Mouse (Mus musculus): ENCODE results near the gene Gm609. TPM values are rescaled to one million over a fixed set of nuclear protein-coding genes. Genes with fewer than 3 reads are reported as not detected.

Gene Gm609
- polyA plus RNA-seq, 1 experiment from 2014 or later, result not detected

GRCm38 (mm10) chr16:45371076-45371475 is 121.7 kb downstream of the Gm609 start:
- ATAC-seq (ENCODE audit: insufficient read depth, low FRiP score, low TSS enrichment) (no peak), DNase-seq (ENCODE audit: low spot score) (no peak)
- Histone ChIP-seq H3K4me3 (ENCODE audit: low read depth, low read length) (no peak overlapping the region), H3K27ac (ENCODE audit: low read depth, low read length) (no peak overlapping the region), H3K36me3 (ENCODE audit: control insufficient read depth, insufficient read depth, low read length) (no peaks in the 10 kb centered on the region), H3K4me1 (ENCODE audit: control insufficient read depth, insufficient read depth, low read length) (no peaks in the 10 kb centered on the region), H3K9ac (ENCODE audit: low read length) (no peak overlapping the region), H3K9me3 (ENCODE audit: control insufficient read depth, low read length) (no peaks in the 10 kb centered on the region), H3K27me3 (ENCODE audit: control insufficient read depth, insufficient read depth, low read length) (no peaks in the 10 kb centered on the region), H3K4me2 (ENCODE audit: low read depth) (no peak overlapping the region)
- WGBS, result 89% methylated on average over 1 of the region's 1 CpGs

- WGBS, result 79% methylated on average over 4 of the region's 4 CpGs
- H3K27ac ChIP-seq (ENCODE audit: low read depth, low read length), result no peak overlapping the region
- no peak overlapping the region for H3K4me3 ChIP-seq (ENCODE audit: low read depth, low read length)
- H3K9me3 ChIP-seq (ENCODE audit: control insufficient read depth, low read length), result no peaks in the 10 kb centered on the region
- H3K36me3 ChIP-seq (ENCODE audit: control insufficient read depth, insufficient read depth, low read length), result no peaks in the 10 kb centered on the region
- ATAC-seq (ENCODE audit: insufficient read depth, low FRiP score, low TSS enrichment) (no peak), DNase-seq (ENCODE audit: low spot score) (no peak)
- no peaks in the 10 kb centered on the region for H3K4me1 ChIP-seq (ENCODE audit: control insufficient read depth, insufficient read depth, low read length)
- no peak overlapping the region for H3K4me2 ChIP-seq (ENCODE audit: low read depth)
- no peak overlapping the region for H3K9ac ChIP-seq (ENCODE audit: low read length)
- H3K27me3 ChIP-seq (ENCODE audit: control insufficient read depth, insufficient read depth, low read length), result no peaks in the 10 kb centered on the region
These were observed 123.3 kb downstream of the Gm609 start for GRCm38 (mm10) chr16:45369285-45369965.

GRCm38 (mm10) chr16:45366111-45366510 is 126.7 kb downstream of the Gm609 start:
- 84% methylated on average over 7 of the region's 7 CpGs for WGBS
- Histone ChIP-seq H3K4me2 (ENCODE audit: low read depth) (no peak overlapping the region), H3K4me1 (ENCODE audit: control insufficient read depth, insufficient read depth, low read length) (no peaks in the 10 kb centered on the region), H3K9ac (ENCODE audit: low read length) (no peak overlapping the region), H3K36me3 (ENCODE audit: control insufficient read depth, insufficient read depth, low read length) (no peaks in the 10 kb centered on the region), H3K9me3 (ENCODE audit: control insufficient read depth, low read length) (no peaks in the 10 kb centered on the region), H3K4me3 (ENCODE audit: low read depth, low read length) (no peak overlapping the region), H3K27ac (ENCODE audit: low read depth, low read length) (no peak overlapping the region), H3K27me3 (ENCODE audit: control insufficient read depth, insufficient read depth, low read length) (no peaks in the 10 kb centered on the region)
- DNase-seq (ENCODE audit: low spot score) (no peak), ATAC-seq (ENCODE audit: insufficient read depth, low FRiP score, low TSS enrichment) (no peak)

GRCm38 (mm10) chr16:45365353-45365752 is 127.4 kb downstream of the Gm609 start:
- Histone ChIP-seq H3K27me3 (ENCODE audit: control insufficient read depth, insufficient read depth, low read length) (no peaks in the 10 kb centered on the region), H3K4me1 (ENCODE audit: control insufficient read depth, insufficient read depth, low read length) (no peaks in the 10 kb centered on the region), H3K27ac (ENCODE audit: low read depth, low read length) (no peak overlapping the region), H3K4me2 (ENCODE audit: low read depth) (no peak overlapping the region), H3K4me3 (ENCODE audit: low read depth, low read length) (no peak overlapping the region), H3K9me3 (ENCODE audit: control insufficient read depth, low read length) (no peaks in the 10 kb centered on the region), H3K36me3 (ENCODE audit: control insufficient read depth, insufficient read depth, low read length) (no peaks in the 10 kb centered on the region), H3K9ac (ENCODE audit: low read length) (no peak overlapping the region)
- WGBS, result 86% methylated on average over 9 of the region's 9 CpGs
- no peak for DNase-seq (ENCODE audit: low spot score)
- no peak for ATAC-seq (ENCODE audit: insufficient read depth, low FRiP score, low TSS enrichment)

GRCm38 (mm10) chr16:45364627-45365026 is 128.1 kb downstream of the Gm609 start:
- ATAC-seq (ENCODE audit: insufficient read depth, low FRiP score, low TSS enrichment), result no peak
- H3K4me2 ChIP-seq (ENCODE audit: low read depth), result no peak overlapping the region
- no peaks in the 10 kb centered on the region for H3K27me3 ChIP-seq (ENCODE audit: control insufficient read depth, insufficient read depth, low read length)
- no peaks in the 10 kb centered on the region for H3K4me1 ChIP-seq (ENCODE audit: control insufficient read depth, insufficient read depth, low read length)
- H3K4me3 ChIP-seq (ENCODE audit: low read depth, low read length), result no peak overlapping the region
- no peak overlapping the region for H3K9ac ChIP-seq (ENCODE audit: low read length)
- H3K27ac ChIP-seq (ENCODE audit: low read depth, low read length), result no peak overlapping the region
- H3K9me3 ChIP-seq (ENCODE audit: control insufficient read depth, low read length), result no peaks in the 10 kb centered on the region
- no peak for DNase-seq (ENCODE audit: low spot score)
- no peaks in the 10 kb centered on the region for H3K36me3 ChIP-seq (ENCODE audit: control insufficient read depth, insufficient read depth, low read length)
- WGBS, result 90% methylated on average over 1 of the region's 1 CpGs

- H3K4me1 ChIP-seq (ENCODE audit: control insufficient read depth, insufficient read depth, low read length), result no peaks in the 10 kb centered on the region
- H3K4me2 ChIP-seq (ENCODE audit: low read depth), result no peak overlapping the region
- DNase-seq (ENCODE audit: low spot score) (no peak), ATAC-seq (ENCODE audit: insufficient read depth, low FRiP score, low TSS enrichment) (no peak)
- no peaks in the 10 kb centered on the region for H3K9me3 ChIP-seq (ENCODE audit: control insufficient read depth, low read length)
- no peaks in the 10 kb centered on the region for H3K36me3 ChIP-seq (ENCODE audit: control insufficient read depth, insufficient read depth, low read length)
- no peak overlapping the region for H3K9ac ChIP-seq (ENCODE audit: low read length)
- 90% methylated on average over 4 of the region's 4 CpGs for WGBS
- H3K27ac ChIP-seq (ENCODE audit: low read depth, low read length), result no peak overlapping the region
- H3K27me3 ChIP-seq (ENCODE audit: control insufficient read depth, insufficient read depth, low read length), result no peaks in the 10 kb centered on the region
- no peak overlapping the region for H3K4me3 ChIP-seq (ENCODE audit: low read depth, low read length)
These were observed 129.2 kb downstream of the Gm609 start for GRCm38 (mm10) chr16:45363480-45364045.

Other genes with a start within 250 kb of the Gm609 start
- 46.8 and 47.7 TPM in 2 replicates for gene Cd200, start 83.9 kb downstream of the Gm609 start, polyA plus RNA-seq (2014; fragmentation: Nextera tagmentation; extraction: Ambion mirVana)
- gene Gm17783, start 39.1 kb upstream of the Gm609 start, polyA plus RNA-seq (2014; fragmentation: Nextera tagmentation; extraction: Ambion mirVana), result not detected in 2 replicates
- not detected in 2 replicates for gene Slc9c1, start 42.3 kb upstream of the Gm609 start, polyA plus RNA-seq (2014; fragmentation: Nextera tagmentation; extraction: Ambion mirVana)
- 0.12 and 0.24 TPM in 2 replicates for gene Gcsam, start 117.4 kb upstream of the Gm609 start, polyA plus RNA-seq (2014; fragmentation: Nextera tagmentation; extraction: Ambion mirVana)
- gene BC016579, start 161.1 kb upstream of the Gm609 start, polyA plus RNA-seq (2014; fragmentation: Nextera tagmentation; extraction: Ambion mirVana), result 0.28 TPM in 1 of 2 replicates, not detected in the other
- 0.41 and 0.58 TPM in 2 replicates for gene Tmprss7, start 200.7 kb upstream of the Gm609 start, polyA plus RNA-seq (2014; fragmentation: Nextera tagmentation; extraction: Ambion mirVana)
- gene Tagln3, start 231.6 kb upstream of the Gm609 start, polyA plus RNA-seq (2014; fragmentation: Nextera tagmentation; extraction: Ambion mirVana), result 433 and 470 TPM in 2 replicates
- gene Abhd10, start 250.0 kb upstream of the Gm609 start, polyA plus RNA-seq (2014; fragmentation: Nextera tagmentation; extraction: Ambion mirVana), result 43.2 and 48.8 TPM in 2 replicates

Data from neural tube, embryonic 11.5 days (tissue).